Mouse (Mus musculus): ENCODE measurements at regions not wholly inside any gene's neighbourhood (a gene's known extent, or its start where the extent isn't known, plus 50 kb on each side); places are given as distances from the start of the nearest gene placed in this dataset.

DNA sequence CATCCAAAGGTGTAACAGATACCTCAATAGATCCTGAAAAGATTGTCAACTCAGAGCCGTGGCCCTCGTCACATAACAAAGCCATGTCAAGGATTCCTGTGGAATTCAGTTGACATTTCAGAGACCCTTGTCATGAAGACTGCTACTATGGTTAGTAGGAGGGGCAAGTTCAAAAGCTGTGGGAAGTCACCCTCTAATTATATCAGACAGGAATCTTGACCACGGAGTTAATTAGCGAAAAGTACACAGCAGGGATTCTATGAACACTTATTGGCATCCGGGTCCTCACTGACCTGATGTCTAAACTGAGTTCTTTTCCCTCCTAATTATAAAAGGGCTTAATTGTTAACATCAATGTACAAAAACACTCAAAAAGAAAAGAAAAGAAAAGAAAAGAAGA lies 143.1 kb downstream of the Samd5 start:
- in situ Hi-C loops (cut with MboI; ENCODE audit: low pct_ligation_motif_present, low pct_unique_long_range_greater_than_20kb, low sequenced_read_pairs) (no loop called here), dilution Hi-C loops (cut with MboI; ENCODE audit: extremely low pct_ligation_motif_present, extremely low pct_unique_long_range_greater_than_20kb, low sequenced_read_pairs) (no loop called here)
- no peaks in the 10 kb centered on the region for H3K27me3 ChIP-seq (replicated peaks)

DNA sequence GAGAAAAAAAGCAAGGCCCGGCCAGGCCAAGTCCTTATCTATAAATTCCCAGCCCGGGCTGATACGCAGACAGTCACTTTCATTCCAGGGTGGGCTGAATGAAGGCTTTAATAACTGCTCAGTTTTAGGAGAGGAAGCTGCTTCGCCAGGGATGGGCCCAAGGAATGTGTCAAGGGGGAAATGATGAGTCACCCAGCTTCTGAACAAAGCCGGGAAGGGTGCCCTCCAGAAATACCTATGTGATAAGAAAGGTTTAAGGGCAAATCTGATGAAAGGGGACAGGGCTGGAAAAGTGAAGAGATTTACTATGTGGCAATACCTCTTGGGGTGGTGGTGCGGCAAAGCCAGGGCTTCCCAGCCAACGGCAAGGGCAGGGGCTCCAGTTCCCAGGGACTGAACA lies 145.6 kb downstream of the Samd5 start:
- H3K9me3 ChIP-seq (replicated peaks; ENCODE audit: low read length) = no peaks in the 10 kb centered on the region
- no peak overlapping the region for H3K4me3 ChIP-seq (replicated peaks in 1 of 3; ENCODE audit: low read depth in 2 of 3, low read length in 2 of 3, poor library complexity in 1 of 3)
- no peak overlapping the region for H3K4me2 ChIP-seq (ENCODE audit: insufficient read depth, low read depth, poor library complexity, severe bottlenecking)
- no peaks in the 10 kb centered on the region for H3K79me2 ChIP-seq (replicated peaks; ENCODE audit: control insufficient read depth, extremely low read depth, insufficient read depth, poor library complexity, severe bottlenecking)
- TF ChIP-seq RAD21 (IDR thresholded peaks at IDR 0.05; ENCODE audit: low read depth, low read length) (no peak), NELFE (IDR thresholded peaks at IDR 0.05; ENCODE audit: low read depth, low read length) (no peak), GABPA (IDR thresholded peaks at IDR 0.05; ENCODE audit: insufficient replicate concordance, low read depth, low read length) (no peak), RCOR1 (conservative IDR thresholded peaks at IDR 0.05; ENCODE audit: low read depth, low read length) (no peak), TCF12 (IDR thresholded peaks at IDR 0.05; ENCODE audit: low read depth, low read length) (no peak), CHD1 (IDR thresholded peaks at IDR 0.05; ENCODE audit: low read depth, low read length) (no peak), HCFC1 (IDR thresholded peaks at IDR 0.05; ENCODE audit: low read depth, low read length) (no peak), MAX (IDR thresholded peaks at IDR 0.05; ENCODE audit: low read length) (no peak)
- no peaks in the 10 kb centered on the region for H3K27me3 ChIP-seq (replicated peaks)
- H3K9ac ChIP-seq (ENCODE audit: insufficient read depth, low read depth) = no peak overlapping the region
- DNase-seq (ENCODE audit: extremely low read depth) = no peak
- H3K27ac ChIP-seq (ENCODE audit: insufficient read depth, low read depth) = no peak overlapping the region
- no peaks in the 10 kb centered on the region for H3K4me1 ChIP-seq (ENCODE audit: control insufficient read depth in 1 of 2, insufficient read depth in 2 of 2)
- no peaks in the 10 kb centered on the region for H3K36me3 ChIP-seq (replicated peaks in 1 of 2; ENCODE audit: control insufficient read depth in 1 of 2, insufficient read depth in 1 of 2, low read length in 1 of 2)
- dilution Hi-C loops (cut with MboI; ENCODE audit: extremely low pct_ligation_motif_present, extremely low pct_unique_long_range_greater_than_20kb, low sequenced_read_pairs) = no loop called here
- in situ Hi-C loops (cut with MboI; ENCODE audit: low pct_ligation_motif_present, low pct_unique_long_range_greater_than_20kb, low sequenced_read_pairs) = no loop called here

More for the DNA sequence above, 143.1 kb downstream of the Samd5 start:
- Histone ChIP-seq H3K4me2 (ENCODE audit: insufficient read depth, low read depth, poor library complexity, severe bottlenecking) (no peak overlapping the region), H3K79me2 (replicated peaks; ENCODE audit: control insufficient read depth, extremely low read depth, insufficient read depth, poor library complexity, severe bottlenecking) (no peaks in the 10 kb centered on the region), H3K27ac (ENCODE audit: insufficient read depth, low read depth) (no peak overlapping the region), H3K4me1 (ENCODE audit: control insufficient read depth in 1 of 2, insufficient read depth in 2 of 2) (no peaks in the 10 kb centered on the region), H3K36me3 (replicated peaks in 1 of 2; ENCODE audit: control insufficient read depth in 1 of 2, insufficient read depth in 1 of 2, low read length in 1 of 2) (no peaks in the 10 kb centered on the region), H3K9ac (ENCODE audit: insufficient read depth, low read depth) (no peak overlapping the region), H3K4me3 (replicated peaks in 1 of 3; ENCODE audit: low read depth in 2 of 3, low read length in 2 of 3, poor library complexity in 1 of 3) (no peak overlapping the region), H3K9me3 (replicated peaks; ENCODE audit: low read length) (no peaks in the 10 kb centered on the region)
- no peak for DNase-seq (ENCODE audit: extremely low read depth)
- no peak for TF ChIP-seq KAT2A (IDR thresholded peaks at IDR 0.05; ENCODE audit: insufficient replicate concordance, low read length)
- no peak for TF ChIP-seq IRF4 (IDR thresholded peaks at IDR 0.05; ENCODE audit: low read depth, low read length)
- TF ChIP-seq SIN3A (IDR thresholded peaks at IDR 0.05; ENCODE audit: low read length) = no peak
- no peak for TF ChIP-seq ZMIZ1 (IDR thresholded peaks at IDR 0.05; ENCODE audit: low read depth, low read length)

DNA sequence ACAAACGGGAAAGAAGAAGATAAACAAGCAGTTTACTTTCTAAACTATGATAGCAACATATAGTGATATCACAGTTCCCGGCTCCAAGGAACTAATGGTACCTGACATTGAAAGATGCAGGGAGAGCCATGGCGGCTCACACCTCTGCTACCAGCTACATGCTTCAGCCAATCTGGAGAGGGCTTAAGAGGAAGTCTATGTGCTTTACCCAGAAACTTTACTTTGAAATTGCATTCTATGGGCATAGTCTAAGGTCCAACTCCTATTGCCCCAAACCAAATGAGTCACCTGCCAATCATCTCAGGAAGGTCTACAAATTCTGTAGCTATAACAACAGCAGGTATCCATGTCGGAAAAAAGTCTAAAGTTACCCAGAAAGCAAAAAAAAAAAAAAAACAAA lies 146.9 kb downstream of the Samd5 start:
- in situ Hi-C loops (cut with MboI; ENCODE audit: low pct_ligation_motif_present, low pct_unique_long_range_greater_than_20kb, low sequenced_read_pairs) = no loop called here
- H3K4me3 ChIP-seq (replicated peaks in 1 of 3; ENCODE audit: low read depth in 2 of 3, low read length in 2 of 3, poor library complexity in 1 of 3) = no peak overlapping the region
- no peaks in the 10 kb centered on the region for H3K36me3 ChIP-seq (replicated peaks in 1 of 2; ENCODE audit: control insufficient read depth in 1 of 2, insufficient read depth in 1 of 2, low read length in 1 of 2)
- no peaks in the 10 kb centered on the region for H3K9me3 ChIP-seq (replicated peaks; ENCODE audit: low read length)
- H3K9ac ChIP-seq (ENCODE audit: insufficient read depth, low read depth) = no peak overlapping the region
- H3K4me2 ChIP-seq (ENCODE audit: insufficient read depth, low read depth, poor library complexity, severe bottlenecking) = no peak overlapping the region
- no peaks in the 10 kb centered on the region for H3K27me3 ChIP-seq (replicated peaks)
- TF ChIP-seq JUN (IDR thresholded peaks at IDR 0.05; ENCODE audit: insufficient read depth, low read depth, low read length) = no peak
- TF ChIP-seq BHLHE40 (IDR thresholded peaks at IDR 0.05; ENCODE audit: low read depth, low read length) = no peak
- TF ChIP-seq MXI1 (IDR thresholded peaks at IDR 0.05; ENCODE audit: low read depth, low read length) = no peak
- no peak for TF ChIP-seq IRF4 (IDR thresholded peaks at IDR 0.05; ENCODE audit: low read depth, low read length)
- no peak for TF ChIP-seq NRF1 (IDR thresholded peaks at IDR 0.05; ENCODE audit: low read depth, low read length)
- no peak for TF ChIP-seq USF2 (conservative IDR thresholded peaks at IDR 0.05; ENCODE audit: low read depth, low read length)
- TF ChIP-seq RCOR1 (conservative IDR thresholded peaks at IDR 0.05; ENCODE audit: low read depth, low read length) = no peak
- no peak for TF ChIP-seq E2F4 (IDR thresholded peaks at IDR 0.05; ENCODE audit: insufficient replicate concordance, low read depth, low read length)
- TF ChIP-seq RAD21 (IDR thresholded peaks at IDR 0.05; ENCODE audit: low read depth, low read length) = no peak
- no peak for TF ChIP-seq POLR2A (IDR thresholded peaks at IDR 0.05; ENCODE audit: low read depth, low read length)
- TF ChIP-seq ZNF384 (IDR thresholded peaks at IDR 0.05; ENCODE audit: low read depth, low read length) = no peak
- no peak for TF ChIP-seq PAX5 (IDR thresholded peaks at IDR 0.05; ENCODE audit: low read length)
- TF ChIP-seq MAZ (IDR thresholded peaks at IDR 0.05; ENCODE audit: low read depth, low read length) = no peak
- TF ChIP-seq EP300 (IDR thresholded peaks at IDR 0.05; ENCODE audit: low read length) = no peak
- no peak for TF ChIP-seq SIN3A (IDR thresholded peaks at IDR 0.05; ENCODE audit: low read length)
- TF ChIP-seq GABPA (IDR thresholded peaks at IDR 0.05; ENCODE audit: insufficient replicate concordance, low read depth, low read length) = no peak
- TF ChIP-seq KAT2A (IDR thresholded peaks at IDR 0.05; ENCODE audit: insufficient replicate concordance, low read length) = no peak
- H3K79me2 ChIP-seq (replicated peaks; ENCODE audit: control insufficient read depth, extremely low read depth, insufficient read depth, poor library complexity, severe bottlenecking) = no peaks in the 10 kb centered on the region
- dilution Hi-C loops (cut with MboI; ENCODE audit: extremely low pct_ligation_motif_present, extremely low pct_unique_long_range_greater_than_20kb, low sequenced_read_pairs) = no loop called here
- H3K4me1 ChIP-seq (ENCODE audit: control insufficient read depth in 1 of 2, insufficient read depth in 2 of 2) = no peaks in the 10 kb centered on the region
- DNase-seq (ENCODE audit: extremely low read depth) = no peak
- no peak overlapping the region for H3K27ac ChIP-seq (ENCODE audit: insufficient read depth, low read depth)

All from CH12.LX (cell line).